Mouse (Mus musculus): ENCODE measurements at regions not wholly inside any gene's neighbourhood (a gene's known extent, or its start where the extent isn't known, plus 50 kb on each side); places are given as distances from the start of the nearest gene placed in this dataset.

DNA sequence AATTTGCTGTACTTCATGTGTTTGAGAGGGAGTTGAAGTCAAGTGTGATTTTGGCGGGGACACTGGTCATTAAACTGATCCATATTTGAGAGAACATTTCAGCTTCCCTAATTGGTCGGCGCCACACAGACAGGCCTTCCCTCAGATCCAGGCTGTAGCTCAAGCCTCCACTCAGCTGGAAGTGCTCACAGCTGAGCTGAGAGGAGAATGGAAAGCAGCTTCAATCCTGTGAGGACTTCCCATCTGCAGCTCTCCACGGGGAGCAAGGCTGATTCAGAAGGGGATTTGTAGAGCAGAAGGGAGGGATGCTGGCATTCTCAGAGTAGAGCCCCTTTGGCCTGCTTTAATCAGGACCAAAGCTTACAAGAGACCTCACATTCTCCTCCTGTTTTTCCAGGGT lies 297.2 kb downstream of the D3Ertd751e start:
- no peaks in the 10 kb centered on the region for H3K4me1 ChIP-seq (replicated peaks)
- H3K27ac ChIP-seq = no peak overlapping the region
- no peak overlapping the region for H3K4me3 ChIP-seq (replicated peaks)
- no peaks in the 10 kb centered on the region for H3K36me3 ChIP-seq
- no peaks in the 10 kb centered on the region for H3K27me3 ChIP-seq
- 25% methylated on average over 4 of the region's 4 CpGs for WGBS
- H3K9me3 ChIP-seq = no peaks in the 10 kb centered on the region
- H3K4me2 ChIP-seq = no peak overlapping the region
- ATAC-seq (ENCODE audit: insufficient number of reproducible peaks, insufficient read depth, low FRiP score, low TSS enrichment, low read depth) = no peak
- no peak overlapping the region for H3K9ac ChIP-seq (replicated peaks)

DNA sequence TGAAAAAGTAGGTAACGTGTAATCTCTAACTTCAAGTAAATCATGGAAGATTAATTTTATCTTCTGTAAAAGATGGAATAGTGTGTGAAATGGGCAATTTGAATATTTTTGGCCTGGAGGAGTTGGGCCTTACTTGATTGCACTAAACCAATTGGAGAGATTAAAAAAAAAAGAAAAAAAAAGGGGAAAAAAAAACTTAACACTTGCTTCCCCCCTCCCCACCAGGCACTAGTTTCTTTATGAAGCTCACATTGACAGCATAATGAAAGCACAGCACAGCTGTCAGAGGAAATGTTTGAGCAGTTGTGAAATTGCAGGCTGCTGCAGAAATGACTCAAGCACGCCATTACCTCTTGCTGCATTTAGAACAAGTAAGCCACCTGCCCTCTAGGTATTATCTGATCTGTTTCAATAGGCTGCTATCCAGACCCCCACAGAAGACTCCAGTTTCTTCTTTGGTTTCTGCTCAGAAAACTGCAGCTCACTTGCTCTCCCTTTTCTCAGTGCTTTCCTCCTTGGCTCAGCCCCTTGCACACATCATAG lies 297.9 kb downstream of the D3Ertd751e start:
- Histone ChIP-seq H3K27me3 (no peaks in the 10 kb centered on the region), H3K27ac (no peak overlapping the region), H3K36me3 (no peaks in the 10 kb centered on the region), H3K4me3 (replicated peaks) (no peak overlapping the region), H3K4me2 (no peak overlapping the region), H3K9me3 (no peaks in the 10 kb centered on the region), H3K9ac (replicated peaks) (no peak overlapping the region), H3K4me1 (replicated peaks) (no peaks in the 10 kb centered on the region)
- WGBS = 74% methylated on average over 2 of the region's 2 CpGs
- no peak for ATAC-seq (ENCODE audit: insufficient number of reproducible peaks, insufficient read depth, low FRiP score, low TSS enrichment, low read depth)

DNA sequence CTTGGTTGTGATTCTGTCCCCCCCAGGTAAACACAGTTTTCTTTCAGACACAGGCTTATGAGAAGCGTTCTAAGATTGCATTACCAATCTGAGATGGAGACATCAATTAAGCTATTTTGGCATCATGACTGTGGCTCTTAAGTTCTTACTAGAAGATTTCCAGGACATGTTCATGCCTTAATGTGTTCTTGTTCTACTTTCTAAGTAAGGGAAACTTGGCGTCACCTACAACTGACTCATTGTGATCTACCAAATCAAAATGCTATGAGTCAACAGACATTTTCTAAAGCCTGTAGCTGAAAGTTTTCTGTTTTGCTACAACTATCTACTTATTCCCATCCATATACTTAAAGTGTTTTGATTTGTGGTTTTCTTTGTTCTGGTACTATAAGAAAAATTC lies 298.5 kb downstream of the D3Ertd751e start:
- Histone ChIP-seq H3K27me3 (no peaks in the 10 kb centered on the region), H3K4me1 (replicated peaks) (no peaks in the 10 kb centered on the region), H3K36me3 (no peaks in the 10 kb centered on the region), H3K9ac (replicated peaks) (no peak overlapping the region), H3K27ac (no peak overlapping the region), H3K9me3 (no peaks in the 10 kb centered on the region), H3K4me3 (replicated peaks) (no peak overlapping the region), H3K4me2 (no peak overlapping the region)
- WGBS = 92% methylated on average over 2 of the region's 2 CpGs
- ATAC-seq (ENCODE audit: insufficient number of reproducible peaks, insufficient read depth, low FRiP score, low TSS enrichment, low read depth) = no peak

DNA sequence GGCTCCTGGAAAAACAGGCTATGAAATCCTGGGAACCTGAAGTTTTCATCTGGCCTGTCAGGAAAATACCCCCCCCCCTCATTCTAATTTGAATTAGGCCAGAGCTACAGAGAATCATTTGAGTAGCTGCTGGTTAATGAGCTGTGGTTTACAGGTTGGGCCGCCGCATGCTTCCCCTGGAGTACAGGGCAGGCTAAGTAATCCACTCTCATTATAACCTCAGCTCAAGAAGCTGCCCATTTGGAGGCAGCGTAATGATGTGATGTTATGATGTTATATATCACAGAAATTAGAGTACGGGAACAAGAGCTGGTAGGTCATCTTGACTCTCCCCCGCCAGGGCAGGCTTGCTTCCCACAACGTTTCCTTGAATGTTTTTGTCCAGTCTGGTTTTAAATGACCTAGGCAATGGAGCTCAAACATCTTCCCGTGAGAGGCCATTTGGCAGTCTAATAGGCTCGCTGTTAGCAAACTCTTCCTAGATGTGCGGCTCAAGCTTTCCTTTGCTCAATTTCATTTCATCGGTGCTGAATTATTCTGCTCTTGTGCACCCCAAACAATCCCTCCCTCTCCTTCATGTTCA lies 315.0 kb downstream of the D3Ertd751e start:
- Histone ChIP-seq H3K9ac (replicated peaks) (no peak overlapping the region), H3K36me3 (no peaks in the 10 kb centered on the region), H3K4me2 (no peak overlapping the region), H3K27ac (peak overlapping the region; percentile 50), H3K9me3 (no peaks in the 10 kb centered on the region), H3K27me3 (no peaks in the 10 kb centered on the region), H3K4me3 (replicated peaks) (no peak overlapping the region), H3K4me1 (replicated peaks) (0 out of 2 replicates have a peak, but pooled peaks cover 7% of the 10 kb centered on the region)
- 36% methylated on average over 10 of the region's 10 CpGs for WGBS
- peak; percentile 87; the same call in 1 of the 2 replicates for ATAC-seq (ENCODE audit: insufficient number of reproducible peaks, insufficient read depth, low FRiP score, low TSS enrichment, low read depth)

DNA sequence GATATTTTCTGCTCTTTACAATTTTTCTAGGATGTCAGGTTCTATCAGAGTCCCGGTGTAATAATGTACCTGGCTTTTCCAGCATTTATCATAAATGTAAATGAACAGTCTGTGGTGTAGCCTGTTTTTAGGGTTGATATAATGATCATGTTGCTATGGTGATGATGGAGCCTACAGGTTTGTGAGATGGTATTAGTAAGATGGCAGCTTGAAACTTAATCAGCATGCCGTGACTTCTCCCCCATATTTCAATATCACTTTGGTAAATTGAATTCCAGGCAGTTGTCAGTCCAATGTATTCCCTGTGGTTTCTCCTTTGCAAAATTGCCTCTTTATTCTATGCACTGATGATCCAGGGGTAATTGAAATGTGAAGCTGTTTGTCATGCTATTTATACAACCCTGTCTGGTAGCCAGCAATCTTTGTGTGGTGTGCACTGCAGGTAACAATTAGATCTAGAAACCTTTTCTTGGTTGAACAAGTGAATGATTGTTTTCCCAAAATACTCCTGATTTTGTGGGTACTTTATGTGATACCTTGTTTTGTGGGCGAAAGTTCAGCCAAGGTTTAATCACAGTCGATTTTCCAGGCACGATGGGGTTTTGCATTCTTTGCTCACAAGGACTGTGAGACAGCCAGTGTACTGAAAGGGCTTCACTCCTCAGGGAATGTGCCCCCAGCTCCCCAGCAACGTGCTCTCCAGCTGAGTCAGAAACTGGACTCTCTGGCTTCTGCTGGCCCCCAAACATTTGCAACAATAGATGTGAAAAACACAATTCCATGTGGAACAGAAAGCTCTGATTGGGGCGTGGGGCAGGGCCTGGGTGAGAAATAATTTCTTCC lies 322.9 kb downstream of the D3Ertd751e start:
- peak; percentile 66; the same call in 1 of the 2 replicates for ATAC-seq (ENCODE audit: insufficient number of reproducible peaks, insufficient read depth, low FRiP score, low TSS enrichment, low read depth)
- H3K4me1 ChIP-seq (replicated peaks) = no peaks in the 10 kb centered on the region
- H3K27ac ChIP-seq = no peak overlapping the region
- no peaks in the 10 kb centered on the region for H3K27me3 ChIP-seq
- H3K36me3 ChIP-seq = no peaks in the 10 kb centered on the region
- 55% methylated on average over 7 of the region's 7 CpGs for WGBS
- no peak overlapping the region for H3K4me2 ChIP-seq
- no peak overlapping the region for H3K4me3 ChIP-seq (replicated peaks)
- no peak overlapping the region for H3K9ac ChIP-seq (replicated peaks)
- H3K9me3 ChIP-seq = no peaks in the 10 kb centered on the region

DNA sequence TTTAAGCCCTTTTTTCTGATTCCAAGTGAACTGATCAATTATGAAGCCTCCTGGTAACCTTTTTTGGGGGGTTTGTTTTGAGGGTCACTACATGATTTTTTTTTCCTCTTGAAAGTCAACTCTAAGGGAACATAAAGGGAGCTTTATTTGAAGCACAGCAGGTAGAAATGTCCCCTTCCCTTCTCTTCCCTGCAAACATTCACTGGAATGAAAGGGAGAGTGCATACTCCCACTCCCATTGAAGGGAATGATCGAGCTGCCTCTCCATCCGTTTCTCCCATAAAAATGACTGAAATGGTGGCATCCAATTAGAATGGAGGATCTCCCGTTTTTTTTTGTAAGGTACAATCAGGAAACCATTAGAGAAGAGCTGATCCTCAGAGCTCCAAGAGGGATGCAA lies 323.6 kb downstream of the D3Ertd751e start:
- Histone ChIP-seq H3K4me2 (no peak overlapping the region), H3K27ac (no peak overlapping the region), H3K36me3 (no peaks in the 10 kb centered on the region), H3K4me3 (replicated peaks) (no peak overlapping the region), H3K4me1 (replicated peaks) (no peaks in the 10 kb centered on the region), H3K27me3 (no peaks in the 10 kb centered on the region), H3K9ac (replicated peaks) (no peak overlapping the region), H3K9me3 (no peaks in the 10 kb centered on the region)
- 56% methylated on average over 3 of the region's 3 CpGs for WGBS
- no peak for ATAC-seq (ENCODE audit: insufficient number of reproducible peaks, insufficient read depth, low FRiP score, low TSS enrichment, low read depth)

DNA sequence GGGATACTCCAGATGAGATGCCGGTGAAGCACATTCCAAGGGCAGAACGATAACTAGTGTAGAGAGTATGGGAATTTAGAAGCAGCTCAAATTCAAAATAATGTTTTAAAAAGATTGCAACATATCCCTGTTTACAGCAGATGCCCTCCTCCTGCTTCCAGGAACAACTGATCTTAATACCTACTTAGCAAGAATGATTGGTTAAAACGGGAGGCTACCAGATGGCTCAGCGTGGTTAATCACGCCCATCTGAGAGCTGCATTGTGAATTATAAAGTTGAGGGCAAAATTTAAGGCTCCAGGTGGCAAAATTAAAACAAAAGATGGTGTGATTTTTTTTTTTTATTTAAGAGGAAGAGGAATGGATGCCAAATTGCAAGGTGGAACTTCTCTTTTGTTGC lies 324.6 kb downstream of the D3Ertd751e start:
- no peak overlapping the region for H3K27ac ChIP-seq
- no peak overlapping the region for H3K4me2 ChIP-seq
- H3K9ac ChIP-seq (replicated peaks) = no peak overlapping the region
- no peaks in the 10 kb centered on the region for H3K36me3 ChIP-seq
- no peak for ATAC-seq (ENCODE audit: insufficient number of reproducible peaks, insufficient read depth, low FRiP score, low TSS enrichment, low read depth)
- no peaks in the 10 kb centered on the region for H3K9me3 ChIP-seq
- no peak overlapping the region for H3K4me3 ChIP-seq (replicated peaks)
- no peaks in the 10 kb centered on the region for H3K27me3 ChIP-seq
- WGBS = 87% methylated on average over 5 of the region's 5 CpGs
- no peaks in the 10 kb centered on the region for H3K4me1 ChIP-seq (replicated peaks)

DNA sequence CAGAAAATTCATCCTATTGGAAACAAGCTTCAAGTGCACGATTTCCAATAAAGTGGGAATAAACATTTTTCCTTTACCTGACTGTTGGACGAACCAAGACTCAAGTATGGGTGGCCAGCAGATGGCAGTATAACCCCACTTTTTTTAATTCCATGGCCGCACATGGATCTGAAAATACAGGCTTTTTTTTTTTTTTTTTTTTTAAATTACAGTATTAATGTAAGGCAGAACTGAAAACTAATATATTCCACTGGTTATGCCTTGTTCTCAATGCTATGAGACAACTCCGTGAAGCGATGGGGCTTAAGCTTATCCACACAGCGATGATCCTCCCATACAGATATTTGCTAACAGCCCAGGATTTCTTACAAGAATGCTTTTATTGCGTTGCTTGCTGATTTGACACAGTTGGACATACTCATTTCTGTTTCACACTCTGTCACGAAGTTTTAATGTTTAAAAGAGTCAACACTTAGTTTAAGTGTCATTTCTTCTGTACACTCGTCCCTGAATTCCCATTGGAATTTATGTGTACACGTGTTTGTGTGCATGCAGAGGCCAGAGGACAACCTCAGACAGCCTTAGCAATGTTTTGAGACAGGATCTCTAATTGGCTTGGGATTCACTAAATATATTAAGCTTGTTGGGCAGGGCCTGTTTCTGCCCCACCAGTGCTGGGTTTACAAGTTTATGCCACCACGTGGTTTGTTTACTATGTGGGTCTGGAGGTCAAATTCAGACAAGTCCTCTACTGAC lies 332.3 kb downstream of the D3Ertd751e start:
- WGBS = 35% methylated on average over 11 of the region's 11 CpGs
- ATAC-seq (ENCODE audit: insufficient number of reproducible peaks, insufficient read depth, low FRiP score, low TSS enrichment, low read depth) = peak; percentile 47
- no peak overlapping the region for H3K4me2 ChIP-seq

DNA sequence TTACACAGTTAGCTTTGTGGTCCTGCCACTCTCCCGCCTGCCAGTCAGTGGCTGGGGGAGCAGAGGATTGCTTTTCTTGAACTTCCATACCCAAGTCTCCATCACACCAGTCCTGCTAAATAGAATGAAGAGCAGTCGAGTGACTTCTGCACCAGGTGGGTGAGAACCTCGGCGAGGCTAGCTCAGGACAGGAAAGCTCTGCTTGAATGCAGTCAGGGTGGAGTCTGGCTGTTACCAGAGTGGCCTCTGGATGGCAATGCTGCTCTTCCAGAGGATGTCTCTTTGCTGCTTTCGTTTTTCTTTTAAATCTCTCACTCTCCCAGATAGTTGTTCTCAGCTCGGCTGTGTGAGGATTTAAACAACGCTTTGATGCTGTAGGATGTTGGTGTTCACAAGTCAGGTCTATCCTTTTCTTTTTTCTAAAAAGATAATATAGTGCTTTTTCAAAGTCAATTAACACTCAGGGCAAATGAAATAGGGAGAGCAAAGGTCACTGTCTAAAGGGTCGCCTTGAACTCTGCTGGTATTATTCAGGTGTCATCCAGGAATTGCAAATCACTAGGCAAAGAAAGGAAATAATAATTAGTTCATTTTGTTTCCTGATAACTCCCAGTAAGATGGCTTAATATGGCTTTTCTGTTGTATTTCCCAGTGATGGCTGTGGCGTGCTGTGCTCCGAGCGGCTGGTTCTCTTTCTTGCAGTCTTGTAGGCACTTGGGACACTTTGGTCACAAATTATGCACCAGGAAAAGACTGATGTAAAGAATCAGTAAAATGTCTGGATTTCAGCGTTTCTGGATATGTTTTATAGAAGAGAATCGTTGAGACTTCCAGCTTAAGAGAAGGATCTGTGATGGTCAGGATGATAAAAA lies 368.8 kb downstream of the D3Ertd751e start:
- H3K36me3 ChIP-seq = no peaks in the 10 kb centered on the region
- 0 out of 2 replicates have a peak, but pooled peaks have one; percentile 68 for ATAC-seq (ENCODE audit: insufficient number of reproducible peaks, insufficient read depth, low FRiP score, low TSS enrichment, low read depth)
- H3K4me2 ChIP-seq = peak overlapping the region; percentile 4; the same call in 1 of the 2 replicates
- H3K27me3 ChIP-seq = no peaks in the 10 kb centered on the region
- H3K27ac ChIP-seq = no peak overlapping the region
- no peaks in the 10 kb centered on the region for H3K4me1 ChIP-seq (replicated peaks)
- no peak overlapping the region for H3K9ac ChIP-seq (replicated peaks)
- no peaks in the 10 kb centered on the region for H3K9me3 ChIP-seq
- H3K4me3 ChIP-seq (replicated peaks) = no peak overlapping the region
- WGBS = 40% methylated on average over 13 of the region's 13 CpGs

More for the DNA sequence above, 332.3 kb downstream of the D3Ertd751e start:
- Histone ChIP-seq H3K9ac (replicated peaks) (no peak overlapping the region), H3K4me3 (replicated peaks) (no peak overlapping the region), H3K27me3 (no peaks in the 10 kb centered on the region), H3K27ac (no peak overlapping the region), H3K4me1 (replicated peaks) (peaks cover 5% of the 10 kb centered on the region; the same call in 1 of the 2 replicates), H3K9me3 (no peaks in the 10 kb centered on the region), H3K36me3 (no peaks in the 10 kb centered on the region)

DNA sequence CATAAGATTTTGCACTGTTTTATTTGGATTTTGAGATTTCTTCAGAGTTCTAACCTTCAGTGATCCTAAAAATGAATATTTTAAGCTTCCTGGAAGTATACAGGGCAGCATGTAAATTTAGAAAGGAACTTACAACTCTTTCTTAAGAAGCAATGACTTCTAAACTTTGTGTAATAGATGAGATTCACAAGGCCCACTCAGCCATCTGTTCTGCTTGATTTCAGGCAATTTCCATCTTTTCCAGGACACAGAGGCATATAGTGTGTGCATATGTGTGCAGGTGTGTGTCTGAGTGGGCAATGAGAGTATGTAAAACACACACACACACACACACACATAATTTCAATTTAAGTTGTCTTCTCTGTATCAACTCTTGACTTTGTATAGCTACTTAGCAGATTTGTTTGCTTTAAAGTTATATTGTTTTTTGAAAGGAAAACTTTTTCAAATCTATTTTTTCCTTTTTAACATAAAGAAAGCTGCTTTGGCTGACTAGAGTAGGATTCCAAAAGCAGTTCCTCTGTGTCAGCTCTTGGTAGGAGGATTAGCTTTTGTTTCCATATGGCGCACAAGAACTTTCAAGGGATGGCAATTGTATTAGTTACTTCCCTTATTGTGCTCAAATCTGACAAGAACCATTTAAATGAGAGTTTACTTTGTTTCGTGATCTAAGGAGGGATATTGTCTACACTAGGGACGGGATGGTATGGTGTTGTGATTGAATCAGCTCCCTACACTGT lies 387.6 kb downstream of the D3Ertd751e start:
- Histone ChIP-seq H3K27me3 (no peaks in the 10 kb centered on the region), H3K36me3 (no peaks in the 10 kb centered on the region), H3K4me1 (replicated peaks) (no peaks in the 10 kb centered on the region), H3K27ac (no peak overlapping the region), H3K9me3 (no peaks in the 10 kb centered on the region), H3K9ac (replicated peaks) (no peak overlapping the region), H3K4me3 (replicated peaks) (no peak overlapping the region), H3K4me2 (no peak overlapping the region)
- 87% methylated on average over 3 of the region's 3 CpGs for WGBS
- ATAC-seq (ENCODE audit: insufficient number of reproducible peaks, insufficient read depth, low FRiP score, low TSS enrichment, low read depth) = no peak

Measured in limb, embryonic 12.5 days (tissue).